Mouse (Mus musculus): ENCODE measurements around the gene Slc39a11. TPM values are rescaled to one million over a fixed set of nuclear protein-coding genes. Genes with fewer than 3 reads are reported as not detected.
A peak's percentile ranks its signal among the peaks of the same experiment; 100 is the strongest.

The Slc39a11 gene
- total and polyA plus RNA-seq, 3 experiments: 43.2 to 54.4 (median 51.0) TPM

GRCm38 (mm10) chr11:113611664-113612611 lies 37.9 kb downstream of the Slc39a11 start (continued):
- no peak for TF ChIP-seq MEF2A (IDR thresholded peaks at IDR 0.05; ENCODE audit: borderline replicate concordance, low read depth, low read length)
- TF ChIP-seq MAZ (IDR thresholded peaks at IDR 0.05; ENCODE audit: low read depth, low read length): no peak
- TF ChIP-seq JUN (IDR thresholded peaks at IDR 0.05; ENCODE audit: insufficient read depth, low read depth, low read length): no peak
- peak; percentile 80 for TF ChIP-seq SMC3 (IDR thresholded peaks at IDR 0.05; ENCODE audit: low read depth, low read length)
- TF ChIP-seq IRF4 (IDR thresholded peaks at IDR 0.05; ENCODE audit: low read depth, low read length): no peak
- TF ChIP-seq POLR2AphosphoS2 (IDR thresholded peaks at IDR 0.05; ENCODE audit: low read depth, low read length): no peak
- peak; percentile 82 to 89 for TF ChIP-seq CTCF (conservative IDR thresholded peaks at IDR 0.05 in 1 of 2, IDR thresholded peaks at IDR 0.05 in 1 of 2; ENCODE audit: low read depth in 2 of 2, low read length in 2 of 2)

DNA sequence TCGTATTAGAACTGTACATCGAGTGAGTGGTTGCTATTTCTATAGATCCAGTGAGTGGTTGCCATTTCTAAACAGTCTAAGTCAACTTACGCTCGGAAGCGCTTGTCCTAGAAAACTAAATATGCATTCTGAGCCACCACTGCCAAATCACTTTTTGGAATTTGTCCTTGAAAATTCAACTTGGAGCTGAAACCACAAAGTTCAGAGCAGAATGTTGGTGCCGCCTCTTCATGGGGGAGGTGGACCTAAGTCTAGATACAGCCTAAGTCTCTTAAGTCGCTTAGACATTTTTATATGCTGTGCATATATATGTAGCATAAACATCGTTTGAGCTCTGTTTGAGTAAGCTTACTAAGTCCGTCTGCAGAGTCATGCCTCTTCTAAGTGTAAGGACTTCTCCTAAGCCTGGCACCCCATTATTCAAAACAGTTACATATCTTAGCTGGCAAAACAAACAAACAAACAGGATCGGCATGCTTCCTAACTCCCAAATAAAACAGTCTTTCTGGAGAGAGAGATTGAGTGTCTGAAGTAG lies 38.7 kb downstream of the Slc39a11 start:
- dilution Hi-C loops (cut with MboI; ENCODE audit: extremely low pct_ligation_motif_present, extremely low pct_unique_long_range_greater_than_20kb, low sequenced_read_pairs): no loop called here
- H3K27me3 ChIP-seq (replicated peaks): no peaks in the 10 kb centered on the region
- no peak overlapping the region for H3K4me3 ChIP-seq (replicated peaks in 1 of 3; ENCODE audit: low read depth in 2 of 3, low read length in 2 of 3, poor library complexity in 1 of 3)
- no peaks in the 10 kb centered on the region for H3K79me2 ChIP-seq (replicated peaks; ENCODE audit: control insufficient read depth, extremely low read depth, insufficient read depth, poor library complexity, severe bottlenecking)
- peaks cover under 1% of the 10 kb centered on the region for H3K9me3 ChIP-seq (replicated peaks; ENCODE audit: low read length)
- H3K27ac ChIP-seq (ENCODE audit: insufficient read depth, low read depth): no peak overlapping the region
- no peak overlapping the region for H3K4me2 ChIP-seq (ENCODE audit: insufficient read depth, low read depth, poor library complexity, severe bottlenecking)
- H3K4me1 ChIP-seq (ENCODE audit: control insufficient read depth in 1 of 2, insufficient read depth in 2 of 2): peaks cover 0 to 6% of the 10 kb centered on the region in 2 experiments; a peak in 2 of 4 replicates
- in situ Hi-C loops (cut with MboI; ENCODE audit: low pct_ligation_motif_present, low pct_unique_long_range_greater_than_20kb, low sequenced_read_pairs): no loop called here
- no peak overlapping the region for H3K9ac ChIP-seq (ENCODE audit: insufficient read depth, low read depth)
- no peak for DNase-seq (ENCODE audit: extremely low read depth)
- TF ChIP-seq MAFK (IDR thresholded peaks at IDR 0.05; ENCODE audit: insufficient replicate concordance, low read length) (no peak), RAD21 (IDR thresholded peaks at IDR 0.05; ENCODE audit: low read depth, low read length) (no peak), USF1 (IDR thresholded peaks at IDR 0.05; ENCODE audit: low read depth, low read length) (no peak), MEF2A (IDR thresholded peaks at IDR 0.05; ENCODE audit: borderline replicate concordance, low read depth, low read length) (no peak), CTCF (conservative IDR thresholded peaks at IDR 0.05 in 1 of 2, IDR thresholded peaks at IDR 0.05 in 1 of 2; ENCODE audit: low read depth in 2 of 2, low read length in 2 of 2) (no peak), MAZ (IDR thresholded peaks at IDR 0.05; ENCODE audit: low read depth, low read length) (no peak), NRF1 (IDR thresholded peaks at IDR 0.05; ENCODE audit: low read depth, low read length) (no peak), CHD1 (IDR thresholded peaks at IDR 0.05; ENCODE audit: low read depth, low read length) (no peak), TCF12 (IDR thresholded peaks at IDR 0.05; ENCODE audit: low read depth, low read length) (no peak), ZC3H11A (IDR thresholded peaks at IDR 0.05; ENCODE audit: low read depth, low read length) (no peak), SIN3A (IDR thresholded peaks at IDR 0.05; ENCODE audit: low read length) (no peak), USF2 (conservative IDR thresholded peaks at IDR 0.05; ENCODE audit: low read depth, low read length) (no peak), ELF1 (IDR thresholded peaks at IDR 0.05; ENCODE audit: low read depth, low read length) (no peak), GABPA (IDR thresholded peaks at IDR 0.05; ENCODE audit: insufficient replicate concordance, low read depth, low read length) (no peak), JUN (IDR thresholded peaks at IDR 0.05; ENCODE audit: insufficient read depth, low read depth, low read length) (no peak), IRF4 (IDR thresholded peaks at IDR 0.05; ENCODE audit: low read depth, low read length) (no peak)
- no peaks in the 10 kb centered on the region for H3K36me3 ChIP-seq (replicated peaks in 1 of 2; ENCODE audit: control insufficient read depth in 1 of 2, insufficient read depth in 1 of 2, low read length in 1 of 2)

All from CH12.LX (cell line).